Mouse (Mus musculus) CD8-positive naive resting alpha-beta T cell, adult 2 months (primary cell): ENCODE results near the gene Cd47.

ENCODE experiments used
- DNase-seq, 2 experiments: peaks; one replicate each; pipeline ENCODE4 v3.0.0; 2022; ENCODE audit warnings: low read depth in 2 of 2, low spot score in 2 of 2

Gene Cd47

DNA sequence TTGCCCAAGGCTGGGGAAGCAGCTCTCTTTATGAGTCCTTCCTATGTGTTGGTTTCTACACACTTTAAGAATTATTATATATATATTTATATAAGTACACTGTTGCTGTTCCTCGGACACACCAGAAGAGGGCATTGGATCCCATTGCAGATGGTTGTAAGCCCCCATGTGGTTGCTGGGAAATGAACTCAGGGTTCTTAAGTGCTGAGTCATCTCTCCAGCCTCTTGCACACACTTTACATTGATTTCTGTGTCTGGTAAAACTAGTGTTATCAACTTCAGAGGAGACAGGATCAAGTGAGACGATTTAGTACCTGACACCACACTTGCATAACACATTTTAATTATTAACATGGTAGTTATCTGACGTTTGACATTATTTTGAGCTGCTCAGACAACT is 146.7 kb downstream of the Cd47 start:
- DNase-seq = no peak

DNA sequence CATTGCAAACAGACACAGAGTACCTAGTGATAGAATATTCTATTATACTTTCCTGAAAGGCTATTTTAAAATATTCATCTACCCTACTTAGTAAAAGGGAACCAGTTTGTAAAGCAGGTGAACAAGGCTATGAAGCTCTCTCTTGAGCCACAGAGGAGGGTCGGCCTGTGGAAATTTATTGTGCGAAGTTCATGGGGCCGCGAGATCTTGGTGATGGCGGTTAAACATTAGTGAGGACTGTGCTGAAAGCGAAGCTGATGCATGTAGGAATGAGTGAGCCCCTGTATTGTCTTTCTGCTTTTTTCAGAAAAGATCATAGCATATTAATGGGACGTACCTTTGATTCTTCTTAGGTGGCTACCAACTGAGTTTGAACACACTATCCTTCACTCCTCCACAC is 147.3 kb downstream of the Cd47 start:
- DNase-seq = no peak

DNA sequence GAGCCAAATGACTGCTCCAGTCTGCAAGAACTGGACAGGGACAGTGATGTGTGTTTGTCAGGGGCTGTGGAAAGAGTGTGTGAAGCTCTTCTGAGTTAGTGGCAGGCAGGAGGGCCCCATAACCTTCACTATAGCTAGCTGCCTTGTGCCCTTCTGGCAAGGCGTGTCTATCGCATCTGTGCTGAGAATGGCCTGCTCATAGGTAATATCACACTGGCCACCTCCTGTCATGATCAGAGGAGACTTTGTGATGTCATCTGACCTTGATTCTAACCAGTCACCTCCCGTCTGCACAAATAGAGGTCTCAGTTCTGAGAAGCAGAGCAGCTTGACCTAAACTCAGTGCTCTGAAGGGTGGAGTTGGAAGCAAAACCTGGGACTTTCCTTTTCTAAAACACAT is 148.0 kb downstream of the Cd47 start:
- DNase-seq = no peak

DNA sequence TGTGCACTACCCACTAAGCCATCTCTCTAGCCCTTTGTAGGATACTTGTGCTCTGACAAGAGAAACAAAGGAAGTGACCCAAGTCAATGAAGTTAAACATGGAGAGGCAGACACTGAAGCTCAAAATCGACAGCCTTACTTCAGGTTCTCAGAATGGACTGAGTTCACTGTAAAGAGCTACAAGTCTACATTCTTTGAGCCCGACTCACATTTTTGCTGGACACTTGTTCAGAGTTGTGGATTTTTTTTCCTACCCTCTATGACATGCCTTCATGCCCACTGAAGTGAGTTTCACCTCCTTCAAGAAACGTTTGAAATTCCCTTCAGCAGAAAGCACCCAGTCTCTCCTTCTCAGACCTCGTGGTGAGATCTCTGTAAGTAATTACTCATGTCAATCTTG is 148.9 kb downstream of the Cd47 start:
- DNase-seq = no peak

DNA sequence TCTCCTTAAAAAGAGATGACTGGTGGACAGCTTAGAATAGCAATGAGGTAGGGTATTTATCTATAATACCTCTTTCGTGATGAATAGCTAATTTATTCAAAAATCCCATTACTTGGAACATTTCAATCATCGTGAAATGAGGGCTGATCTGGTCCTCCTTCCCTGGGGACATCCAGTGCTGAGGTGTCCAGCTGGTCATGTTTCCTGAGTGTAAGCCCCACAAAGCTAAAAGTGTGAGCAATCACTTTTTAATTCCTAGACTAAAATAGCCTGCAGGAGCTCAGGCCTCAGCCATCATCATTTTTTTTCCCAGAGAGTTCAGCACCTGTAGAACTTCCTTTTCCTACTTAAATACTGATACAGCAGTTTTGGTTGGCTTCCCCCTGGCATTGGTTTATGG is 150.0 kb downstream of the Cd47 start:
- no peak for DNase-seq

DNA sequence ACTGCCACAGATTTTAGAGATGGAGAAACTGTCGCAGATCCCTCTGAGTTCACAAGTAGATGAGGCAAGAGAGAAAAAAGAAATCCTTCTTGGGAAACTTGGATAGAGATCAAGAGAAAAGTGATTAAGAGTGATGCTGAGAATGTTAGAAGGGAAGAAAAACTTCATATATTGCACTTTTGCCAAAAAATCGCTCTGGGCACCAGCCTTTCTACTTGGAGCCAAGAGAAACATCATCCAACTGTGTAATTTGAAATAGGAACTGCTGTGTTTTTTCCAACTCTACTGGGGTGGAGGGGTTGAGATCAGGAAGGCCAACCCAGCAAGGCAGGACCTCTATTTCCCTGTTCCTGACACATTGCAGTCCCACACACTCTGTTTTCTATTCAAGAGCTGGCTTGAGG is 151.0 kb downstream of the Cd47 start:
- DNase-seq = no peak

DNA sequence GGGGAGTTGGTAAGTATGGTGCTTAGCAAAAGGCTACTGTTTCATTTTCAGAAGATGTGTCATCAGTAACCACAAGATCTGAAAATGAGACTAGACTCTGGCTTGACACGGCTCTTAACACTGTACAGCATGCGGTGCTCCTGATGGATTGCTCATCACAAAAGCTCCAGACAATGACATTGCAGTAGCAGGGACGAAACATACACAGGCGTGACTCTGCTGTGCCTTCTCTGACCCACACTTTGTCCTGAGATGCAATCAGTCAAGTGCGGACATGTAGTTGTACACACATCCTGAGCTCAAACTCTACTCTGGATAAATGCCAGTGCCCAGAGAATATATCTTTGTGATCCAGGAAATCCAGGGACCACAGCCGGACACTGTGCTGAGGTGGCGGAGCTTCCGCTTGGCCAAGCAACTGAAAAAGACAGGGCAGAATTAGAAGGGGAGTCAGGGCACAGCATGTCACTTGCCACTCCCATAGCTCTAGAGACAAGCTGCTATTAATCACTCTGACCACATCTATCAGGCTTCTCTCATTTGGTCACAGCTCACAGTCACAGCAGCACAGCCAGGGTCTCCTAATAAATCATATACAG is 151.7 kb downstream of the Cd47 start:
- no peak for DNase-seq

DNA sequence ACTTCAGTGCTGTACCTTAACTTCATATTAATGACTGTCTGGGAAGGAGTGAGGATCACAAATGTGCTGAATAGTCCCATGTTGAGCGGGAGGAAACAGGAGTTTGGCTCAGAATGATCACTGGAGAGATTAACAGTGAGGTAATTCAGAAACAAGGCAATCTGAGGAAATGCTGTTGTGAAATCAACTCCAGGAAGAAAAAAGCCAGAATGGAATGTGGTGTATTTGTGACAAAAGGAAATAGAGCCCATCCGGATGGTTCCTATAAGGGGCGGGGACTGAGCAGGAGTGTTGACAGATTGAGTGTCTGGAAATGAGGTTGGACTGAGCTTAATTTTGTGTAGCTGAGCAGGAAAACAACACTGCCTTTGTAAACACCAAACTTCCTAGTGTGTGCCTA is 153.5 kb downstream of the Cd47 start:
- no peak for DNase-seq

DNA sequence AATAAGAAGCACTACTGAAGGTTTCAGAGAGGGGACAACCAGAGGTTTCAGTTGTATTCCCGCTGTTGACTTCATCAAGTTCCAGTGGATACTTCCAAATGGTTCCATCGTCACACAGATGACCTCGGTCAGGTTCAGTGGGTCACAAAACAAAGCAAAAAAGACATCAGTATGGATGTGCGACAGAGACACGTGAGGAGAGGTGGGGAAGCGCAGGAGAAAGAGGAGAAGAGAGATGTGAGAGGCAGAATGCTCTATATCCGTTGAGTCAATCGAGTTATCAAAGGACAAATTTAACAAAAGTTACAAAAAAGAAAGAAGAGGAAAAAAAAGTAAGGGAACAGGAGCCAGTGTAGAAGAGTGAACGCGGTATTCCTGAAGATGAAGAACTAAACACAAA is 154.6 kb downstream of the Cd47 start:
- no peak for DNase-seq

DNA sequence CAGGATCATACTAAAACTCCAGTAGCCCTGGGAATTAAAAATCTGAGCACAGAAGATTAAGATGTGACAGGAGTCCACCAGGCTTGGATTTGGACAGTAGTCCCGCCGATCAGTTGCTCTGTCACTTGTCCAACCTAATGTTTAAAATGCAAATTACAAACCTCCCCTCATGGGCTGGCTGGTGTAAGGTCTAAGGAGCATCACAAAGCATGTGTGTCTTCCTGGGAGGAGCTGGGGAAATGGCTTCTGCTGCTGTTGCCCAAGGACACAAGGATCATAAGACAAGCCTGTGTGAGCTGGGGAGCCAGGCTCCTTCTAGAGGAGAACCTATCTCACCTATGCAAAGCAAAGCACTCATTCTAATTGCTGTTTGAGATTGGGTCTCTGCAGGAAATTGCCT is 155.0 kb downstream of the Cd47 start:
- no peak for DNase-seq

DNA sequence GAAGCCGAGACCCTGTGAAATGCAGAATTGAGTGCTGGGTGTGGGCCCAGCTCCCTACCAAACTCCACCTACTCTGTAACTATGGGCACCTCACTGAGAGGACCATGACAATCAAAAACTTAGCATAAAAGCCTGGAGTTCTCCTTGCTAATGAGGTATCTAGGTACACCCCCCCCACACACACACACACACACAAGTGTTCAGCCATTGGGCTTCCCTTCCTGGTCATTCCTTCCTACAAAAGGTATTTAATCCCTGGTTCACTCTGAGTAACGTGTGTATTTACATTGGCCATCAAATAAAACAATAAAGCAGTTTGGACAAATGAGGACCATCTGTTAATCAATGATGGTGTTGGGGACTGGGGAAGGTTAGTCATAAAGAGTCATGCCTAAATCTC is 155.6 kb downstream of the Cd47 start:
- no peak for DNase-seq

DNA sequence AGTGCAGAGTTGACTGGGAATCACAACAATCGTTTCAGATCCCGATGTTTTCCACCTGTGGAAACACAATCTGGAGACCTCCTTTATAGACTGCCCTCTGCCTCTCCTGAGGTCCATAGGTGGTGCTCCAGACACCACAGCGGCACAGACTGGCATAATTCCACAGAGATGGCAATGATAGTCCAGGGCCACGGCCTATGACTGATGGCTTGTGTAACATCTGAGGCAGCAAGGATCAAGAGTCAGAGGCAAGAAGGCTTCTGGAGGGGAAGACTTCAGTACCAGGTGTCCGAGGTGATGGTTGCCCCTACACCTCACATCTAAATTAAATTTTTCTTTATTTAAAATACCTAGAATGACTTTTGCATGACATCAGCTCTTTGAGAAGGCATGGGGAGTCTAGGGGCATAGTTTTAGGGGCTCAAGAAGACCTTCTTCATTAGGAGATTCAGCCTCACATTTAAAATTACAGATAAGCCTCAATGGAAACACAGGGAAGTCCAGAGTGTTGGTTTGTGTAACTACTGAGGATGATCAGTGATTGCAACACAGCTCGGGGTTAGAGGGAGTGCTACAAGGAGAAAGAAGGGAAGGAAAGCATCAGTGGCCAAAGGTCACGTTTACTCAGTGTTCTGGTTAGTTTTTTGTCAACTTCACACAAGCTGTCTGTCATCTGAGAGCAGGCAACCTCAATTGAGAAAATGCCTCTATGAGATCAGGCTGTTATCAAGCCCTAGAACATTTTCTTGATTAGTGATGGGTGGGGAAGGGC is 156.4 kb downstream of the Cd47 start:
- DNase-seq = no peak

DNA sequence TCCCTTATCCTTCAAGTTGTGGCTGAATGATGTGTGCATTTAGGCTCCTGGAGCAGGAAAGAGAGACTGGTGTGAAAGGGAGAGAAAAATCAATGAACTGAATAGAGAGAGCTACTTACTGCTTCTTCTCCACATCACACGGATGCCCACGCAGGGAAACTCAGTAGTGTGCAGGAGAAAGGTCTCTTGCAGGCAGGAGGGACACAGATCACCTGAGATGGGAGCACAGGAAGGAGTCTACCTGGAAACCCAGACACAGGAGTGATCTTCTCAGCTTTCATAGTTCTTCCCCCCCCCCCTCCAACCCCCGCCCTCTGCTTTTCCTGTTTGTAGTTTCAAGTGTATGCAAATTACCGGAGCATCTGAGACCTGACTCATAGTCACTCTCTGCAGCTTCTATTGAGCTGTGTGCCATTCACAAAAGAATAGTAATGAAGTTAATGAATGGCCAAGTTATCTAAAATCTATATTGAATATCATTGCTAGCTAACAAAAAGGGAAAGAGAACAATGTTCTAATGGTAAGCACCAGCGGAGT is 158.6 kb downstream of the Cd47 start:
- DNase-seq = no peak

DNA sequence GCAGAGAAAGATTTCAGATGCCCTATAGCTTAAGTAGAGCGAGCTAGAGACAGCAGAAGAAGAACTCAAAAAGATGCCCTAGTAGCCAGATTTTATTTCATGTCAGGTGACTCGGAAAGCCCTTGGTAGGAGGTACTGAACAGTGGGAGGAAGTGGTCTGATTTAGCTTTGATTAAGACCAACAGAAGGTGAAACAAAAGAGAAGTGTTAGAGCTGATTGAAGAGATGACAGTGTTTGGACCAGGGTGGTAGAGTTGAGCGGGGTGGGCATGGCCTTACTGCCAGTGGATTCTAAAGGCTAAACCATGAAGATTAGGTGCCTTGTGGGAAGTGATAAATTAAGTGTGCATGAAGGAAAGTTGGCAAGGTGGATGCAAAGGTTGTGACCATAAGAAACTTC is 162.0 kb downstream of the Cd47 start:
- DNase-seq = peak; percentile 1 to 14

DNA sequence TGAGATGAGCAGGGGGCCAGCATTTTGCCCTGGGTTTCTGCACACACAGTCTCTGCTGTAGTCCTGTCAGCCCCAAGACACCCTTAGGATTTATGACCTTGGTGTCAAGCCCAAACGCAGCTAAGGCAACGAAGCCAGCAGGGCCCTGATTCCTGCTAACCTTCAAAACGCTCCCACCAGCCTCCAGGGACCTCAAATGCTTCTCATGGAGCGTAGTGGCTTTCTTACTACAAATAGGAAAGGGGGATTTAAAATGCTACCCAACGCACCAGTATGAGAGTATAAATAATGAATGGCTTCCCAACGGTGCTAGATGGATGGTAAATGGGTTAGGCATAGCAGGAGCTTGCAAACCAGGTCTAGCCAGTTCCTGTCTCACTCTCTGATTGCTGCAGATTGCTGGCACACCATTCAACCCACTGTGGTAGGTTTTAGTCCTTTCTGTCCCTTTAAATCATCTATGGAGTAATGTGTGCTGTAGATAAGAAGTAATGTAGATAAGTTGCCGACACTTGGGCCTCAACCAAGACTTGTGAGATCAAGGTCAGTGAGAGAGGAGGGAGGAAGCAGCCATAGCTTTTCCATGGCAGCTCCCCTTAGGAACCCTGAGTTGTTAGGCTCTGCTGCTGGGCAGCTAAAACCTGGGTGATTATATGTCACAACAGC is 164.1 kb downstream of the Cd47 start:
- DNase-seq = no peak
